Mouse (Mus musculus) heart, postnatal 25 days (tissue): ENCODE data around the gene Vat1l. TPM values are rescaled to one million over a fixed set of nuclear protein-coding genes. Genes with fewer than 3 reads are reported as not detected.

ENCODE experiments used
- DNase-seq: peaks from one replicate; pipeline ENCODE4 v3.0.0; 2022; ENCODE audit warnings: low spot score
- intact Hi-C: fragments of 180-260 bp; cut with DNase I; formaldehyde crosslinking; loops from one replicate; pipeline ENCODE4 v1.15.1; 2025
- total RNA-seq, 2 experiments: library from RNA; stranded (reverse); gene quantifications; 2 replicates each; pipeline ENCODE4 v1.2.3; 2021

Vat1l gene
- total RNA-seq = under 1 TPM; 0.13 to 0.36 TPM

DNA sequence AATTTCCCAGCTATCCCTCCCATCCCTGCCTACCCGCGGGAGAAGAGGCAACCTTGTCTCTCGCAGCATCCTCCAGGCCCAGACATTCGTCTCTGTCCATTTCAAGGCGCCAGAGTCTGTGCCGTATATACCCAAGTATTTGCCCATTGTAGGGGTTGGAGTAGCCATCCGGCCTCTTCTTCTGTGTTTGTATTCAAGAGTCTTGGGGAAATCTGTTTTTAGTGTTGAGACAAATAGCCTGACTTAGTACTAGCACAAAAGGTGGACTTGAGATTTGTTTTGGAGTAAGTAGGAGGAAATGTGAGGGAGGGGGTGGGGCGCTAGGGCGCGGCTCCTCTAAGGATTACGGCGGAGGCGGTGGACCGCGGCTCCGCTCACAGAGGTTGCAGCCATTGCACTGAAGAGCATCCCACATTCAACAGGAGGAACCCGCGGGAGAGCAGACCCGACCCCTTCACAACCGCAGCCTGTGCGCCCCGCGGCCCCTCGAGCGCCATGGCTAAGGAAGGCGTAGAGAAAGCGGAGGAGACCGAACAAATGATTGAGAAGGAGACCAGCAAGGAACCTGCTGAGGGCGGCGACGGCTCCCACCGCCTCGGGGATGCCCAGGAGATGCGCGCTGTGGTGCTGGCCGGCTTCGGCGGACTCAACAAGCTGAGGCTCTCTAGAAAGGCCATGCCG lies at the start of gene Vat1l:
Gene Vat1l, plus strand, starts transcription at position 392 of the 681 bp plus-strand sequence.
- no peak for DNase-seq
- intact Hi-C loops = no loop called here

DNA sequence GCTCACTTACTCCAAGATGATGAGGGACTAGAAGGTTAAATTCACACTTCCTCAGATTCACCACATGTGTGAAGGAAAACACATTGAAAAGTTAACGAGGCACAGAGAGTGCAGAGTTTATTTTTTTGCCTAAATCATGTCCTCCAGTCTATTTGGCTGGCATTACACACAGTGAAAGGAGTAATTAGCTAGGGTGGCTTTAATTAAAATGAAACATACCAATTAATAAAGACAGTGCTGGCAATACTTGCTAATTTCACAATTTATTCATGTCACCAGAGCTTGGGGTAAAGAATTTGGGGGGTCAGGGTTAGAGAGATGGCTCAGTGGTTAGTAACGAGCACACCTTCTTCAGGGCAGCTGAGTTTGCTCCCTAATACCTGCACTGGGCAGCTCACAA lies 46.8 kb upstream of the Vat1l start:
- DNase-seq = no peak
- intact Hi-C loops = no loop called here

DNA sequence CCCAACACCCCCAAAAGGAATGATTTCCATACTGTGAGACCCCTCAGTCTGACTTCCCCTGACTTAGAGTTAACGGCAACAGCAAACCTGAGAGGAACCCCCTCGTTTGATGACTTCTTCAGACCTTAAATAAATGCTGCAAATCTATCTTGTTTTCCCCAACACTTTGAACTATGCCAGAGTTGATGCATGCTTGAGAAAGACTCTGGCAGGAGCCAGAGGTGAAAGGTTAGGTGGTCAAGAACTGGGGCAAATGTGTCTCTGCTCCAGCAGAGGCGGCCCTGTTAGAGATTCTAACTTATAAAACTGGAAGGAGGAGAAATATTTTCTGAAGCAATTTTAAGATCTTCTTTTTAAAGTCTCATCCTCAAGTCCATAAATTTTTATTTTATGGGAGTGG lies 45.7 kb upstream of the Vat1l start:
- DNase-seq = no peak
- intact Hi-C loops = no loop called here

DNA sequence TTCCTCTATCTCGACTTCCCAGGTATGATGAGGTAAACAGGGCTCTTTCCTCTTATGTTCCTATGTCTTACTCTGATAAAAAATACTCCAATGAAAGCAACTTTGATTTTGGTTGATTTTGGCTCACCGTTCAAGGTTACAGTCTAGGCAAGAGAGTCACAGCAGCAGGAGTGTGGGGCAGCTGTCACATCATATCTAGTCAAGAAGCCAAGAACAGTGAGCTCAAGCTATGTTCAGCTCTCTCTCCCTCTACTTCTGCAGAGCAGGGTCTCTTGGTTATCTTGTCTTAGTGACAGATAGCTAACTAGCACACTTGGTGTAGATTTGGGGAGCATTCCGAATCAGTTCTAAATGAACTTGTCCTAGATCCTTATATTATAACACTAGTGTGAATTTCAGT lies 41.5 kb upstream of the Vat1l start:
- no peak for DNase-seq
- intact Hi-C loops = no loop called here

DNA sequence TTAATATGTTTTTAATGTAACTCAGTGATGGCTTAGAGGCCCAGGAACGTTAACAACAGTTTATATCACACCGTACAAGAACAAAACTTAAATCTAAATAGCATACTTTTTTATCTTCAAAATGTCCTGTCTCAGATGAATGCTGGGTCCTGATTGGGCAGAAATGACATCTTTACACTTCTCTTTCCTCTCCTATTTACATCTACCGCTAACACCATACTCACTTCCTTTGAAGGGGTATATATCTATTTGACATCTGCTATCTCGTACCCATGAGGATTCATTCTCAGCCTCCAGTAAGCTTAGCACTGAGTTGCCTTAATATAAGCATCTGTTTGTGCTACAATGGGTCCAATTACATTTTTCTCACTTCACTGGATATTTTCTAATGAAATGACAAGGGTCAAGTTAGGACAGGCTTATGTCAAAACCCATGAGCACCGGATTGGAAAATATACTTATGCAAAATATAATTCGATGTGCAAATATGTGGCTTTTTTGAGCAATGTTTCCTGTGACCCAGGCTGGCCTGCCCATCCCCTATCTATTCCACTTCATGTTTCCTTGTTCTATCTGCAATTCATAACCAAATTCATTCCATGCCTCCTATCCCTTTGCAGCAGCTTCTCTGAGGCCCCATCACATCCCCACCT lies 40.8 kb upstream of the Vat1l start:
- intact Hi-C loops = no loop called here
- no peak for DNase-seq

DNA sequence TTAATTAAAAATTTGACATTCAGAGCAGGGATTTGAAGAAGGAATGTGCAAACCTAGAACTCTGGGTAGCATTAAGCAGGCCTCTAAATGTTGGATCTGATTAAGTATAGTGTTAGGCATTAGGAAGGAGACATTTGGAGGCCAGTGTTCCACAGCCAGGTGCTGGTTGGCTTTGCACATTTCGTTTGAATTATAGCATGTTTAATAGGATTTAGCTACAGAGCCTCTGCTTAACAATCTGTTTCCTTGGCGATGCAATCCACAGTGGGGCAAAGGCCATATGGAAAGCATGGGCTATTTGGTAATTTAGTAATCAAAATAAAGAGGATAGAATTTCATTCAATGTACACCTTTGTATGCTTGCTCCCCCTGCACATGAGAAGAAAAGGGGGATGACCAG lies 39.7 kb upstream of the Vat1l start:
- no peak for DNase-seq
- intact Hi-C loops = no loop called here

DNA sequence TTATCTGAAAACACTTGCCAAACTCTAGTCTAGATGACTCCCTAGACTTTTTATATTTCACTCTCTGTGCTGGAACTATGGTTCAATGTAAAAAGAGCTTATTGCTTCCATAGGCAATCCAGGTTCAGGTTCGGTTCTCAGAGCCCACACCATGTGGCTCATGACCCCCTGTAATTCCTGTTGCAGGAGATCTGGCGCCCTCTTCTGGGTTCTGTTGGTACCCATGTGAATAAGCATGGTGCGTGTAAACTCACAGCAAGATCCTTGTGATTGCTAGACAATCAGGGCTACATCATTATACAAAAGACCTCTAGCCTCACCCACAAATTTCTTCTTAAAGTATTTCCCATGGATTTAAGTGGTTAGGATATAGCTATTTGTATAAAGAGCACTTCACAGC lies 28.7 kb upstream of the Vat1l start:
- intact Hi-C loops = no loop called here

DNA sequence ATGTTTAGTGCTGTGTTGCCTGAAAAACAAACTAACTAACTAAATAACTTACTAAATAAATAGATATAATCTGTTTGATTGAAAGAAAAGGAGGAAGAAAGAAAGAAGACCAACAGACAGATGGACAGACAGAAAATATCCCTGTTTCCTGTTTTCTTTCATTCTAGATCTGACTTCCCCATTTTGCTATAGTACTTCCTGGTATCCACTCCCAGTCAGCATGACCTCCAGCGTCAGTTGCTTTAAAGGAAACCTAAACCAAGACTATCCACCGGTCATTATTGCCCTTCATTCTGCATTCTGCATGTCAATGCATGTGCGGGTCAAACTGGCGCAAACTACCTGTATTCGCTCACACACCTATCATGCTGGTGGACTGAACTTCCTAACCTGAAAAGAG lies 12.1 kb upstream of the Vat1l start:
- intact Hi-C loops = no loop called here
- DNase-seq = no peak

More for the DNA sequence above, 28.7 kb upstream of the Vat1l start:
- no peak for DNase-seq

DNA sequence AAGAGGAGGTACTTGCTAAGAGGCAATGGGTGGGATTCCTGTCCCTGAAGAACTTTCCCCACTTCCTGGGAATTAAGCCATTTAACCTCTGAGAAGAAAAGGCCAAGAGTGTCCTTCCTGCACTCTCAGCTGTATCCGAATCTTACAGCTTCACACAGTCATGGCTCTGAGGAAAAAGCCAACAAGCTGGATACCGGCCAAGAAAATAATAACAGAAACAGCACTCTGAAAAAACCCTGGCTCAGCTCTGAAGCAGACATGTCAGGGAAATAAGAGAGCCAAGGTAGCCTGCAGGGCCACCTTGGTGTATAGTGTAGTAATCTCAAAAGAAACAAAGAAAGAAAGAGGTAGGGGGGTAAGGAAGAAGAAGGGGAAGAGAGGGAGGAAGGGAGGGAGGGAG lies 6.4 kb upstream of the Vat1l start:
- DNase-seq = no peak
- intact Hi-C loops = no loop called here

DNA sequence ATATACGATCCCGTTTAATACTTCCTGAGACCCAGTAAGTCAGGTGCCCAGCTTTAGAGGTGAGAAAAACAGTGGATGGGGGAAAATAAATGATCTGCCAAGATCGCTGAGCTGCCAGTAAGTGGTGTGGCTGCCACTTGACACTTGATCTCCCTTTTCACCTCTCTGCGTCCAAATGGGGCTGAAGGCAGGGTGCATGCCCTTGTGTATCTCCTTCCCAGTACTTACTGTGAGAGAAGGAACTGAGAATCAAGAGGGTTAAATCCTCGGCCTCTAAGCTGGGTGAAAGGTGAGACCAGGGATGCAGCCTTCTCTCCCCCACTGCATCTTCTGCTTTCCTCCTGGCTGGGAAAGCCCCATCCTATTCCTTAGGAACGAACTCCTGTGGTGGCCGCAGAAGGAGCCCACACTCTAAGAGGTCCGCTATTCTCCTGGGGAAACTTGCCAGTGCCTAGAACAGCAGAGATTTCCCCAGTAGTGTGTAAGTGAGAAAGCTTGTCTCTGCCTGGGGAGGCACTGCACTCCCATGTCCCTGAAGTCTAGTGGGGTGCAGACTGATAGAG lies 1.1 kb downstream of the Vat1l start:
- intact Hi-C loops = no loop called here
- DNase-seq = no peak

DNA sequence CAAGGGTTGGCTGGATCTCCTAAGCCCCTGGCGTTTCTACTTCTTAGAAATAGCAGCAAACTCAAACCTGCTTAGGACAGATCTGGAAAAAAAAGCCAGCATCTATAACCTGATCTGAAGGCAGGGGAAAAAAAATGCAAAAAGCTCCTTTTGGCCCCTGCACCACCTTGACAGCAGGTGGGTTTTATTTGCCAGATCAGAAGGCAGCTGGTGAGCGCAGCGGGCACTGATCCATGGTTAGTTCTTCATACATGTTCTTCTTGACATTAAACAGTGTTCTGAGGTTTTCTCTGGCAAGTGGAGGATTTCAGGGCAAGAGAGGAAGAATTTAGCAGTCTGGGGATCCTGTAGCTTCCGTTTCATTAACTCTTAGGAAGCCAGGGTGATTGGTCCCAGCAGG lies 1.6 kb downstream of the Vat1l start:
- DNase-seq = no peak
- intact Hi-C loops = no loop called here

DNA sequence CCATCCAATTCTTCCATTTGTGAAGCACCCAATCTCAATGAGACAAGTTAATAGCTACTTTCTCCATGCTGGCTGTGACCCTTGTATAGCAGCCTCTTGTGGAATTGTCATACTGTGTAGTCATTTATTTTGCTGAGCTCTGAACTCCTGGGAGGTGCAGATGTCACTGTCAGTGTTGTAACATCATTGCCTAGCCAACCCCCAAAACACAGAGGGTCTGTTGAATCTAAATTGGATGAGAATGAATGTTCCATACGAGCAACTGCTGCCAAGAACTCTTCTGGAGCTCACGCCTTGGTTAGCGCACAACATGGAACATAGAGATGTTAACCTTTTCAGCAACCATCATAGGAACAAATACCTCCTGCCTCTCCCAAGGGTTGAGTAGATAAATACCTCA lies 15.4 kb downstream of the Vat1l start:
- no peak for DNase-seq
- intact Hi-C loops = no loop called here

DNA sequence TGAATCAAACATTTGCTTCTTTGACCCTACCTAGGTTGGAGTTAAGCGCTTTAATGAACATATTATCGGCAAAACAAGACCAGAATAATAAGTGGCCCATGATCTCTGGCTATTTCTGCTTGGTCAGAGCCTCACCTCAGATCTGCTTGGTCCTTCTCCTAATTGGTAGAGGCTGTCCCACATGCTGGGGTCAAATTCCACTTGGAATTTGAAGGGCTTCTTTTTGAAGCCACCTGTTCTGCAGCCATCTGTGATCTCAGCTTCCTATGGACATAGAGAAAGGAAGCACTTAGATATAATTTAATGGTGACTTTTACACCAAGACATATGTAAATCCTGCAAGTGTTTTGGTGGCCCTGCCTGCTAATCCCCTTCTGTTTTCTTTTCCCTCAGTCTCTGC lies 16.6 kb downstream of the Vat1l start:
- no peak for DNase-seq
- intact Hi-C loops = no loop called here

DNA sequence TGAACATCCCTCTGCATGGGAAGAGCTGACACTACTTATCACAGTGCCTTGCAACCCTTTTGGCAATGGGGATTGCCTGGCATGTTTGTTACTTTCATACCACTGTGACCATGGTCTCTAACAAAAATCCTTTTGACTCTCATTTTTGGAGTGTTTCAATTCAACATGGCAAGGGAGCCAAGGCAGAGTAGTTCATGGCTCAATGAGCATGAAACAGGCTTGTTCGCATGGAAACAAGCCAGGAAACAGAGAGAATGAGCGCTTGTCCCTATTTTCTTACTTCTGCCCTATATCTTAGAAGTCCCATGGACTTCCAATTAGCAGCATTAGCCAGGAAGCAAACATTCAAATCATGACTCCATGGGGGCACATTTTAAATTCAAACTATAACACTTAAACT lies 18.6 kb downstream of the Vat1l start:
- no peak for DNase-seq
- intact Hi-C loops = no loop called here

DNA sequence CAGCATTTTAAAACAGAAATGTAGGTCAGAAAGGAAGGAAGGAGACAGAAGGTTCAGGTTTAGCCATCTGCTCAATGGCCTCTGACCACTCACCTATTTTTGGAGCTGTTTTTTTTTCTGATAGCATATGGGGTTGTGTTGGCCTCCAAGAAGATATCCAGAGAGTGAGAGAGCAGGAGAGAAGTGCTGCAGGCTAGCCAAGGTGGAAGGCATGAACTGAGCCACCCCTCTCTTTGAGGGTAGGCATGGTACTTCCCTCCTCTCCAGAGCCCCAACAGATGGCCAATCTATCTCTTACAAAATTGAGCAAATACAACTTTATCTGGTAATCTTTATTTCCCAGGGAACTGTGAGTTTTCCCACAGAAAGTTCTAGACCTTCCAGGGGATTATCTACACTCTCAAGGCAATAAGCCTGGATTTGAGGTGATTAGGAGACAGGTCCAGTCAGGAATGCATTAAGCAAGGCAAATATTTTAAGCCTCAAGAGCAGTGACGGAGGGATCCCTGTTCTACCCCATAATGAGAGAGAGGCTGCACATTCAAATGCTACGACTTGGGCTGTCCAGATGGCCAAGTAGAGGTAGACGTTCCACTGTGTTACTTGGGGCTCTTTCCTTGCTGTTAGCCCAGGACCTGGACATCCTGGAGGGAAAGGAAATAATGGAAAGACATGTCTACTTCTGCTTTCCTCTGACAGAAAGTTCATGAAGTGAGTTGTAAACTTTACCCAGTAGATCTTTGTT lies 46.1 kb downstream of the Vat1l start:
- DNase-seq = no peak
- intact Hi-C loops = no loop called here

DNA sequence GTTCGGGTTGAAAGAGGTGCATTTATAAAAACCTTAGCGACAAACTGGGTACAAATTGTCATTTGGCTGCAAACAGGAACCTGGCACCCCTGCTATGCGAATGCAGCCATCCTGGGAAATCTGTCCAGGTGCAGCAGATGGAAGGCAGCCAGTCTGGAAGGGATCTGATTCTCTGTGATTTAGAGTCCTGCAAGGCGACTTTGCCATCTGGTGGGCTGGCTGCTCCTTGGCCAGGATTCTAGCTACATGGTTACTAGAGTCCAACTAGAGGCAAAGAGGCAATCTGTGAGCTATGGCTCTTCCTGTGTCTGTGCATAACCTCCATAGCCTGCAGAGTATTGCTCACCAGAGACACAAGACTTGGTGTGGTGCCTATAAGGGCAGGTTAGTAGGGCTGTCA lies 53.3 kb downstream of the Vat1l start:
- DNase-seq = no peak
- intact Hi-C loops = no loop called here

DNA sequence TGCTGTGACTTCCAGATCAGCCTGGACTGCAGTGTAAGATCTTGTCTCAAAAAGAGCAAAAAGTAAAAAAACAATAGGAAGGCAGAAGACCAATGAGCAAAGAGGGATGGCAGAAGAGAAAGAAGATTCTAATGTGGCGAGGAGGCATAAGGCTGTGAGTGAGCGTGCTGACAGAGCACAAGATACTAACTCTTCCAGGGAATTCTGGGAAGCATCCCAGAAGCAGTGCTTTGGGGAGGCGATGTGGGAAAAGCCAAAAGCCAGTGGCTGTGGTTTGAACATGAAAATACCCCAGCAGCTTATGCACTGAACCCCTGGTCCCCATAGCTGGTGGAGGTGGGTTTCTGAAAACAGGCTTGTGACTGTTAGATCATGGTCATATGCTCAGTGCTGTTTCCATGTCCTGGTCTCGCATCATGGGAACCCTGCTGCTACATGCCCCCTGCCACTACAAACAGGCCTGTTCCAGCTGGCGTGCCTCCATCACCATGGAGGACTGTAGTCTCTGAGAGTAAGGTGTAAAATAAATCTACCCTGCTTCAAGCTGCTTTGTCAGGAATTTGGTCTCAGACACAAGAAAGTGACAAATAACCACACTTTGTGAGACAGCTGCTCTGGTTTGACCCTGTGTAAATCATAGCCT lies 54.4 kb downstream of the Vat1l start:
- no peak for DNase-seq
- intact Hi-C loops = no loop called here

DNA sequence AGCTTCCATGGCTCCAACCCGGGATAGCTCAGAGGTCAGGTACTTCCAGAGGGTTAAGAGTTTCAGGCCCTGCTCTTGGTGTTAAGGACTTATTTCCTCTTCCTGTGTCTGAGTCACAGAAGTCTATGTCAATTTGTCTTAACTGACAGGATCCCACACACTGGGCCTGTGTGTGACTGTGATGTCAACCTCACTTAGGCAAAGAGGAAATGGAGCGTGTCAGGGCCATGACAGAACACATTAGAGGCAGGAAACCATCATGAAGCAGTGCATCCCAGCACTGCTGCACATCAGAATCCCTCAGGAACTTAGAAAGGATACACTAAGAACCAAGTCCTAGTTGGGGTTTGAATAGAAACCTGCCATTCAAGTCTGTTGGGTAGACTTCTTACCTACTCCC lies 56.9 kb downstream of the Vat1l start:
- DNase-seq = no peak
- intact Hi-C loops = no loop called here

DNA sequence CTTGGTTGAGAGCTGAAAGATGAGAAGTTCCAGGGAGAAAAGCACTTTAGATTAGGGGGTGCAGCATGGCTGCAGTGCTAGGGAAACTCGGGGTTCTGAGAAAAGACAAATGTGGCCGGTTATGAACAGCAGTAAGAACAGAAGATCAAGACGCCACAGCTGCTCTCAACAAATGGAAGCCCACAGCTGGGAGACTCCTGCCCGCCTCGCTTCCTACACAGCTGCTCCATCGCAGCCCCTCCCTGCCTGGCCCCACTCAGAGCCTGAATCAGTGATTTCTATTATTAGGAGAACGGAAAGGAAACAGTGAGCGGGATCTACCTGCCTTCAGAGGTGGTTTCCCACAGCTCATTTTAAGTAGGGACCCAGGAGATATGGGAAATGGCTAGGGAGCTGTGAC lies 69.1 kb downstream of the Vat1l start:
- intact Hi-C loops = no loop called here
- no peak for DNase-seq

DNA sequence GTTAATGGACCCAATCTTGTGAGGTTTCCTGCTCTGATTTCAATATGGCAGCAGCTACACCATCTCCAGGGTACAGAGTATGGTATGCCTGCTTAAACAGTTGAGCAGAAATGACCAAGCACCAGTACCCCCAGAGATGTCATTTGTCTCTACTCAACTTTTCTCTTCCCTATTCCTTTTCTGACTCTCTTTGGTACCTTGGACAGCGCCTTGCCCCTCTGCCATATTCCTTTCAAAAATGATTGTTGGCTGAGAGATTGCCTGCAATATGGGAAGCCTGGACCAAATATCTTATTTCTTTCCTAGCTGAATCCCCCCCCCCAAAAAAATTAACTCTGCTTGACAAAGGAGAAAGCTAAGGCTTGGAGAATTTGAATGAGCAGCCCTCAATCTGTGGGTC lies 75.7 kb downstream of the Vat1l start:
- DNase-seq = no peak
- intact Hi-C loops = no loop called here
